Mouse (Mus musculus) CH12F3 (cell line): Measurements from ENCODE around the gene Mchr1.

Source experiments
- in situ Hi-C: fragments of 300-500 bp; cut with MboI; formaldehyde crosslinking; loops from 2 replicates; pipeline ENCODE4 v1.14.3; 2020; ENCODE audit warnings: low sequenced_read_pairs

Gene Mchr1

GRCm38 (mm10) chr15:81267416-81267815 is 32.1 kb downstream of the Mchr1 start:
- in situ Hi-C loops: no loop called here

- in situ Hi-C loops: no loop called here
Observed at GRCm38 (mm10) chr15:81272305-81273053, 37.2 kb downstream of the Mchr1 start.

- in situ Hi-C loops: no loop called here
Observed at GRCm38 (mm10) chr15:81273361-81273760, 38.1 kb downstream of the Mchr1 start.

GRCm38 (mm10) chr15:81277928-81278327 is 42.6 kb downstream of the Mchr1 start:
- in situ Hi-C loops: no loop called here

GRCm38 (mm10) chr15:81278699-81279098 is 43.4 kb downstream of the Mchr1 start:
- in situ Hi-C loops: no loop called here

- in situ Hi-C loops: no loop called here
Observed at GRCm38 (mm10) chr15:81284121-81284734, 48.9 kb downstream of the Mchr1 start.
